Mouse (Mus musculus) liver, postnatal 0 days (tissue): ENCODE measurements around the gene Iqsec3.
A peak's percentile ranks its signal among the peaks of the same experiment; 100 is the strongest.

Source experiments
- CTCF ChIP-seq: sonication (generic); IDR thresholded peaks from 2 replicates; pipeline ENCODE4 v1.5.1; 2016; ENCODE audit warnings: antibody characterized with exemption, low read depth
- EP300 ChIP-seq: IDR thresholded peaks from 2 replicates; pipeline ENCODE4 v1.6.1; 2016; ENCODE audit warnings: antibody characterized with exemption, low read depth, mild to moderate bottlenecking

GRCm38 (mm10) chr6:121336558-121336957 lies 136.9 kb downstream of the Iqsec3 start:
- TF ChIP-seq CTCF (no peak), EP300 (peak; percentile 72; the same call in 1 of the 2 replicates)
